Mouse (Mus musculus): ENCODE results near the gene Med27. TPM values are rescaled to one million over a fixed set of nuclear protein-coding genes. Genes with fewer than 3 reads are reported as not detected.
A peak's percentile ranks its signal among the peaks of the same experiment; 100 is the strongest.

Med27 gene
- polyA plus RNA-seq, 1 experiment from 2014 or later, result 57.1 TPM

DNA sequence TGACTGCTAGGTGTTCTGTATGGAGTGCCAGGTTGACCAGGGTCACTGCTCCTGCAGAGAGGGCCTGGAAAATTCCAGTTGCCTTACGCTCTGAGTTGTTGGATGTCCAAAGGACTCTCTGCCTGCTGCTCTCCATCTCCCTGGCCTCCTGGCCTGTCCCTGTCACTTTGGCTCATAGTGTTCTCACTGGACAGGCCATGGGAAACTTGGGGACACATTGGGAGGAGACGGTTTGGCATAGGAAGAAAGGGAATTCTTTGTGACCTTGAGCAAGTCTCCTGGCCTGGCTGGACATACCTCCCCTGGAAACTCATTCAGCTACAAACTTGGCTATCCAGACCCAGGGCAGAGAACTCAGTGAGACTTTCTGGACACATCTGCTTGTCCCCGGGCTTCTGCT lies 213.3 kb downstream of the Med27 start:
- ATAC-seq (ENCODE audit: low FRiP score, low TSS enrichment), result no peak
- Histone ChIP-seq H3K27me3 (ENCODE audit: control insufficient read depth, insufficient read depth, low read length) (no peaks in the 10 kb centered on the region), H3K4me1 (ENCODE audit: control insufficient read depth, insufficient read depth, low read length) (no peaks in the 10 kb centered on the region), H3K9me3 (ENCODE audit: control insufficient read depth, low read length) (no peaks in the 10 kb centered on the region), H3K36me3 (ENCODE audit: control insufficient read depth, insufficient read depth, low read length) (no peaks in the 10 kb centered on the region), H3K27ac (ENCODE audit: low read depth, low read length) (no peak overlapping the region), H3K9ac (ENCODE audit: low read depth, low read length) (no peak overlapping the region), H3K4me2 (replicated peaks; ENCODE audit: low read depth, low read length) (no peak overlapping the region), H3K4me3 (ENCODE audit: low read length) (no peak overlapping the region)
- WGBS, result 91% methylated on average over 3 of the region's 3 CpGs

DNA sequence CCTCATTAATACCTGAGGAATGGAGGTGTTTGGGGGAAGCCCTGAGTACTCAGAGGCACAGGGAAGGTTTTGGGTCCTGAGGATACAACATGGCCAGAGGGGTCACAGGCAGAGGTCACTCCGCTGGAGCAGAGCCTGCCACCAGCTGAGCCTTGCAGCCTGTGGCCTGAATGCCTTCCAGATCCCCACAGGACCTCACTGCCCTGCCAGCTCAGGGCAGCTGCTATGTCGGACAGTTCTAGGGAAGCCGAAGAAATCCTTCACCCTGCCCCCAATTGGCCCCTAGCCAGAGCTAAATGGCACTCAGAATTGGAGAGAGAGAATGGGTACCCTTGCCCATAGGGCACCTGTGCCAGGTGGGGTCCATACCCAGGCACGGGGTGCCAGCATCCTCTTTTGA lies 214.8 kb downstream of the Med27 start:
- 78% methylated on average over 4 of the region's 4 CpGs for WGBS
- H3K9me3 ChIP-seq (ENCODE audit: control insufficient read depth, low read length), result no peaks in the 10 kb centered on the region
- no peak overlapping the region for H3K27ac ChIP-seq (ENCODE audit: low read depth, low read length)

DNA sequence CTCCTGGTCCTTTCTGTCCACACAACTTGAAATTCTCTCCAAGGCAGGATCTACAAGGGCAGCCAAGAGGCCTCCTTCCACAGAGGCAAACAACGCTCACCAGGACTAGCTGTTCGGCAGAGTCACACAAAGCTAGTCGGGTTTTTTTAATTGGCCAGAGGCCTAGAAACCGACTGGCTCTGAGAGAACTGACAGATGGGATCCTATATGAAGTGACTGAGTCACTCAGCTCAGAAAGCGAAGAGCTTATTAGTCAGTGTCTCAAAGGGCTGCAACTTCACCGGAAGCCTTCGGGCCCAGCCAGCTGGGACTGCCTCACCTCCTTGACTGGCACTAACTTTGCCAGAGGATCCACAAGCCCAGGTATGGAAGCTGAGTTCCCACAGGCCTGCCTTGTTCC lies 217.4 kb downstream of the Med27 start:
- Histone ChIP-seq H3K4me3 (ENCODE audit: low read length) (no peak overlapping the region), H3K27me3 (ENCODE audit: control insufficient read depth, insufficient read depth, low read length) (no peaks in the 10 kb centered on the region), H3K9ac (ENCODE audit: low read depth, low read length) (no peak overlapping the region), H3K4me2 (replicated peaks; ENCODE audit: low read depth, low read length) (no peak overlapping the region), H3K4me1 (ENCODE audit: control insufficient read depth, insufficient read depth, low read length) (peaks cover 4% of the 10 kb centered on the region), H3K9me3 (ENCODE audit: control insufficient read depth, low read length) (no peaks in the 10 kb centered on the region), H3K27ac (ENCODE audit: low read depth, low read length) (no peak overlapping the region), H3K36me3 (ENCODE audit: control insufficient read depth, insufficient read depth, low read length) (no peaks in the 10 kb centered on the region)
- no peak for ATAC-seq (ENCODE audit: low FRiP score, low TSS enrichment)
- 79% methylated on average over 7 of the region's 7 CpGs for WGBS

More for the DNA sequence above, 214.8 kb downstream of the Med27 start:
- Histone ChIP-seq H3K36me3 (ENCODE audit: control insufficient read depth, insufficient read depth, low read length) (no peaks in the 10 kb centered on the region), H3K4me1 (ENCODE audit: control insufficient read depth, insufficient read depth, low read length) (peaks cover 4% of the 10 kb centered on the region), H3K4me3 (ENCODE audit: low read length) (no peak overlapping the region), H3K27me3 (ENCODE audit: control insufficient read depth, insufficient read depth, low read length) (no peaks in the 10 kb centered on the region), H3K4me2 (replicated peaks; ENCODE audit: low read depth, low read length) (no peak overlapping the region), H3K9ac (ENCODE audit: low read depth, low read length) (no peak overlapping the region)
- no peak for ATAC-seq (ENCODE audit: low FRiP score, low TSS enrichment)

DNA sequence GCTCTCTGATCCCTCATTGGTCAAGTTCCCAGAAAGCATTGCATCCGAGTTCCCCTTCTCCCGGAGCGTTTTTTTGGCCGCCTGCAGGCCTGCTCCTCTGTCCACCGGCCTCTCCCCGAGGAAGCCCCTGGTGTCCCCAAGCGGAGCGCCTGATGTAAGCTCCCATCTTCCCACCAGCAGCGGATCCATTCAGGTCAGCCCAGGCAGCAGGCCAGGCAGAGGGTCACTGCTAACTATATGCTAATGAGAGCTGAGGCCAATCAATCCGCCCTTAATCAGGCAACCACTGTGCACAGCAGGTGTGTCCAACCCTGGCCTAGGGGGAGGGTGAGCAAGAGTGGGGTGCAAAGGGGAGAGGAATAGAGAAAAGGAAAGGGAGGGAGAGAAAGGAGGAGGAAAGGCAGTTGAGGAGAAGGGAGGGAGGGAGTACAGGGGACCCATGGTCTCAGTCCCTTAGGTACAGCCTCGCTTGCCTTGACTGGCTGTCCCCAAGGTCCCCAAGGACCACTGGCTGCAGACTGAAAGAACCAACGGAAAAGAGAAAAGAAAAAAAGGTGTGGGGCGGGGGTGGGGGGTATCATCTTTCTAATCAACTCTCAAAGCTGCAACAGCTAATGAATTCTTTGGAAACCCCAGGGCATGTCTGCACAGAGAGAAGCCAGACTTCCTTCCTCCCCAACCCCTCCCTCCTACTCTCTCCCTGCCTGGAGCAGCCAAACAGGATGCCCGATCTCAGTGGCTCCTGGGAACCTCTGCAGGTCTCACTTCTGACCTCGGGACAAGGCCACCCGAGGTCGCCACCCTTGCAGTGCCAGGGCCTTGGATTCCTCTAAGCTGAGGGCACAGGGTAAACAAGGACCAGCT lies 219.2 kb downstream of the Med27 start:
- ATAC-seq (ENCODE audit: low FRiP score, low TSS enrichment), result no peak
- H3K4me2 ChIP-seq (replicated peaks; ENCODE audit: low read depth, low read length), result no peak overlapping the region
- WGBS, result 6% methylated on average over 17 of the region's 17 CpGs
- no peak overlapping the region for H3K9ac ChIP-seq (ENCODE audit: low read depth, low read length)
- no peak overlapping the region for H3K4me3 ChIP-seq (ENCODE audit: low read length)
- H3K9me3 ChIP-seq (ENCODE audit: control insufficient read depth, low read length), result no peaks in the 10 kb centered on the region
- peaks cover 4% of the 10 kb centered on the region for H3K4me1 ChIP-seq (ENCODE audit: control insufficient read depth, insufficient read depth, low read length)
- H3K27me3 ChIP-seq (ENCODE audit: control insufficient read depth, insufficient read depth, low read length), result no peaks in the 10 kb centered on the region
- H3K36me3 ChIP-seq (ENCODE audit: control insufficient read depth, insufficient read depth, low read length), result no peaks in the 10 kb centered on the region
- H3K27ac ChIP-seq (ENCODE audit: low read depth, low read length), result no peak overlapping the region

DNA sequence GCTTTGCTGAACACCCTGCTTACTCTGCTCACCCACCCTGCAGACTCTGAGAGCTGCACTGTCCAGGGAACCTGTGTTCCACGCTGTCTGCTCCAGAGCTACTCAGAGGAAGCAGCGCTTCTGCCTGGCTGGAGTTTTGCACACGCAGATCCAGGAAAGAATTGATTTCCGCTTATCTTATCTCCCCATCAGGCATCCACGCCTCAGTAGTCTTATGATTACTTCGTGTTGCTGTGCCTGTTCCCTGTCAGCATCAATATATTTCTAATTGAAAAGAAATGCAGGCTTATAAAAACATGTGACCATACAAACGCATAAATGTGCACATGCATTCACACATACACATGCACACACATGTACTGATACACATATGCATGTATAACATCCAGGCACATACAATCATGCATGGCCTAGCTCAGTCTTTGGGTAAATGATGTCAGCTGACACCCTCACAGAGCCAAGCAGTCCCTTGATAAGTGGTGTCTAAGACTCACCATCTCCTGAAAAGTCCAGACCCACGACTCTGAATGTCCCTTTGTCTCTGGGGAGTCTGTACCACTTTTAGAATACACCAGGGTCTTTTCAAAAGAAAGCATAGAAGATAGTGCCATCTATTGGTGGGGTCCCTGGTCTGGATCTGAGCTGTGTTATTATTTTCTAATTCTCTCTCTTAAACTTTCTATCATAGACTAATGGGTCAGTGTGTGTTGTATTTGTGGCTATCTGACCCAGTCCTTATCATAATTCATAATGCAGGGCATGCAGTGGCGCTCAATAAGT lies 225.5 kb downstream of the Med27 start:
- ATAC-seq (ENCODE audit: low FRiP score, low TSS enrichment), result no peak
- Histone ChIP-seq H3K9me3 (ENCODE audit: control insufficient read depth, low read length) (no peaks in the 10 kb centered on the region), H3K9ac (ENCODE audit: low read depth, low read length) (no peak overlapping the region), H3K27ac (ENCODE audit: low read depth, low read length) (no peak overlapping the region), H3K4me1 (ENCODE audit: control insufficient read depth, insufficient read depth, low read length) (no peaks in the 10 kb centered on the region), H3K27me3 (ENCODE audit: control insufficient read depth, insufficient read depth, low read length) (no peaks in the 10 kb centered on the region), H3K4me2 (replicated peaks; ENCODE audit: low read depth, low read length) (no peak overlapping the region), H3K36me3 (ENCODE audit: control insufficient read depth, insufficient read depth, low read length) (no peaks in the 10 kb centered on the region), H3K4me3 (ENCODE audit: low read length) (no peak overlapping the region)
- 67% methylated on average over 9 of the region's 9 CpGs for WGBS

DNA sequence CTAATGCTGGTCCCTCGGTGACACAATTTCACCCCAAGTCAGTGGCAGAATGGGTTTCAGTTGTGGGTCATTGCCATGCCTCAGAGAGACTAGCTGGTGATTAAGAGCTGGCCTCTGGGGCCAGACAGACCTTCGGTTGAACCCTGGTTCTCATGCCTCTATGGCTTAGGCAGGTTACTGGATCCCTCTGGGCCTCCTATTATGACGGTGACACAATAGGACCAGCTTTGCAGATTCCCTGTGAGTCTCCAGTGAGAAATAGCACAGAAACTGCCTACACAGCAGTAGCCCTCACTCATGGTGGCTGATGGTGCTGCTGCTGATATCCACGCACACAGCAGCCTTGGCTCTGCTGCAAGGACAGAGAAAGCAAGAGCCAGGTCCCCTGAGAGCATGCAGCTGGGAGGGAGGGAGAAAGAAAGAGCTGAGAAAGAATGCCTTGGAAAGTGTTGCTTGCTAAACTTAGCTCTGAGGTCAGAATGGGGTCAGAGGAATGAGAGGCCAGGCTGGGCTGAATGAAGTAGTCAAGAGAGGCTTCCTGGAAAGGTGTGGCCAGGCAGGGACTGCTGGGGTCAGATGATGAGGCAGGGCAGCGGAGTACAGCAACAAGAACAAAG lies 226.3 kb downstream of the Med27 start:
- 68% methylated on average over 5 of the region's 5 CpGs for WGBS
- no peak for ATAC-seq (ENCODE audit: low FRiP score, low TSS enrichment)
- Histone ChIP-seq H3K27ac (ENCODE audit: low read depth, low read length) (no peak overlapping the region), H3K27me3 (ENCODE audit: control insufficient read depth, insufficient read depth, low read length) (no peaks in the 10 kb centered on the region), H3K9ac (ENCODE audit: low read depth, low read length) (no peak overlapping the region), H3K36me3 (ENCODE audit: control insufficient read depth, insufficient read depth, low read length) (no peaks in the 10 kb centered on the region), H3K4me2 (replicated peaks; ENCODE audit: low read depth, low read length) (no peak overlapping the region), H3K4me3 (ENCODE audit: low read length) (no peak overlapping the region), H3K9me3 (ENCODE audit: control insufficient read depth, low read length) (no peaks in the 10 kb centered on the region), H3K4me1 (ENCODE audit: control insufficient read depth, insufficient read depth, low read length) (no peaks in the 10 kb centered on the region)

DNA sequence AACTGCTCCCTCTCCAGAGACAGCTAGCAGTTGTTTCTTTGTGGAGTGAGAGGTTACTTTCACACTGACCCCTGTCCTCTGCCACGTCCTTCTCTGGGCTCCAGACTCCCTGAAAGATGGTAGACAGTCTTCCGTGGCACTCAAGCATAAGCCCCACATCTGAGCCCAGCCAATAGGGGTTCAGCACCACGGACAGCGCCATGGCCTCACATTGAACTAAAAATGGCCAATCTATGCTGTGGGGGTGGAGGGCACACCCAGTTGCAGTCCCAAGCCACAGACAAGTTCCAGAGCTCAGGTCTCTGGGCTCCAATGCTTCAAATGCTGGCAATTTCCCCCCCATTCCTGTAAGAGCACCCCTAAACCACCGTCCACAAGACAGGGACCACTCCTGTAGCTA lies 227.0 kb downstream of the Med27 start:
- peak; percentile 32; the same call in 1 of the 2 replicates for ATAC-seq (ENCODE audit: low FRiP score, low TSS enrichment)
- no peaks in the 10 kb centered on the region for H3K4me1 ChIP-seq (ENCODE audit: control insufficient read depth, insufficient read depth, low read length)
- H3K27me3 ChIP-seq (ENCODE audit: control insufficient read depth, insufficient read depth, low read length), result no peaks in the 10 kb centered on the region
- 4% methylated on average over 5 of the region's 5 CpGs for WGBS
- H3K4me3 ChIP-seq (ENCODE audit: low read length), result no peak overlapping the region
- H3K36me3 ChIP-seq (ENCODE audit: control insufficient read depth, insufficient read depth, low read length), result no peaks in the 10 kb centered on the region
- H3K9ac ChIP-seq (ENCODE audit: low read depth, low read length), result no peak overlapping the region
- H3K9me3 ChIP-seq (ENCODE audit: control insufficient read depth, low read length), result no peaks in the 10 kb centered on the region
- no peak overlapping the region for H3K4me2 ChIP-seq (replicated peaks; ENCODE audit: low read depth, low read length)
- no peak overlapping the region for H3K27ac ChIP-seq (ENCODE audit: low read depth, low read length)

DNA sequence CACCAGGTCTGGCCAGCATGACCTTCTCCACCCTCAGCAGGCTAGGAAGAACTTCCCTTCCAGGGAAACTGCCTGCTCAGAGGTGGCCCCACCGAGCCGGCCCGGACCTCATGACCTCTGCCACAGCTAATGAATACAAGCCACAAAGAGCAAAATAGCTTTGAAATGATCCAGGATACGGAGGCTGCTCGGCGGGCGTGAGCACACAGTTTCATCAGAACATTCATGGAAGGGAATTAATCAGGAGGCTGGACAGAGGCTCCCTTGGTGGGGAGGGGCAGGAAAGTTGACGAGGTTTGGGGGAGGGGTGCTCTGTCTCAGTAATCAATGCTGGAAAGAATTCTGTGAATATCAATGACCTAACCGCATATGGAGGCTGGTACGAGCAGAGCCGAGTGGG lies 227.6 kb downstream of the Med27 start:
- ATAC-seq (ENCODE audit: low FRiP score, low TSS enrichment), result no peak
- Histone ChIP-seq H3K4me2 (replicated peaks; ENCODE audit: low read depth, low read length) (no peak overlapping the region), H3K27me3 (ENCODE audit: control insufficient read depth, insufficient read depth, low read length) (no peaks in the 10 kb centered on the region), H3K9ac (ENCODE audit: low read depth, low read length) (no peak overlapping the region), H3K4me1 (ENCODE audit: control insufficient read depth, insufficient read depth, low read length) (no peaks in the 10 kb centered on the region), H3K27ac (ENCODE audit: low read depth, low read length) (no peak overlapping the region), H3K4me3 (ENCODE audit: low read length) (no peak overlapping the region), H3K36me3 (ENCODE audit: control insufficient read depth, insufficient read depth, low read length) (no peaks in the 10 kb centered on the region), H3K9me3 (ENCODE audit: control insufficient read depth, low read length) (no peaks in the 10 kb centered on the region)
- 42% methylated on average over 11 of the region's 11 CpGs for WGBS
